Mouse (Mus musculus) hindbrain, postnatal 0 days (tissue): ENCODE data around the gene Bpi. TPM values are rescaled to one million over a fixed set of nuclear protein-coding genes. Genes with fewer than 3 reads are reported as not detected.

Experiments used
- ATAC-seq: fragments of 200-750 bp; cut with Nextera tagmentation; 2 replicates; pipeline ENCODE4 v1.8.0; 2017; ENCODE audit warnings: mild to moderate bottlenecking, moderate TSS enrichment, moderate library complexity
- DNase-seq: peaks from one replicate; pipeline ENCODE4 v3.0.0-alpha.2; 2015; ENCODE audit warnings: low spot score
- H3K27ac ChIP-seq: fragments of 300-500 bp; sonication (generic); 2 replicates; pipeline ENCODE4 v1.5.1; 2014; ENCODE audit warnings: mild to moderate bottlenecking
- H3K27me3 ChIP-seq: fragments of 300-500 bp; sonication (generic); 2 replicates; pipeline ENCODE4 v1.6.1; 2014; ENCODE audit warnings: low read length, mixed read lengths; ENCODE audit not compliant: insufficient read depth
- H3K36me3 ChIP-seq: fragments of 300-500 bp; sonication (generic); 2 replicates; pipeline ENCODE4 v1.6.1; 2014; ENCODE audit warnings: low read length, mixed read lengths; ENCODE audit not compliant: insufficient read depth
- H3K4me1 ChIP-seq: fragments of 300-500 bp; sonication (generic); 2 replicates; pipeline ENCODE4 v1.6.1; 2014; ENCODE audit warnings: antibody characterized with exemption, low read length, mixed read lengths; ENCODE audit not compliant: insufficient read depth
- H3K4me2 ChIP-seq: fragments of 300-500 bp; sonication (generic); 2 replicates; pipeline ENCODE4 v1.6.1; 2014; ENCODE audit warnings: low read depth, mild to moderate bottlenecking, low read length, moderate library complexity, mixed read lengths
- H3K4me3 ChIP-seq: fragments of 300-500 bp; sonication (generic); 2 replicates; pipeline ENCODE4 v1.5.1; 2014; ENCODE audit warnings: low read length
- H3K9ac ChIP-seq: fragments of 300-500 bp; sonication (generic); replicated peaks from 2 replicates; pipeline ENCODE4 v1.6.1; 2014; ENCODE audit warnings: mild to moderate bottlenecking, low read length, moderate library complexity, mixed read lengths
- H3K9me3 ChIP-seq: fragments of 300-500 bp; sonication (generic); 2 replicates; pipeline ENCODE4 v1.6.1; 2016; ENCODE audit warnings: low read length, mixed read lengths
- CTCF ChIP-seq: IDR thresholded peaks from 2 replicates; pipeline ENCODE4 v1.5.1; 2016; ENCODE audit warnings: antibody characterized with exemption, control low read depth, low read depth
- WGBS: fragments of 180-500 bp; shearing (Covaris S2); extraction: QIAGEN DNeasy Blood & Tissue Kit; methylation state at CpG from one replicate; pipeline ENCODE4 v1.1.7; 2014; 5-methylcytosine and 5-hydroxymethylcytosine counted together
- microRNA-seq, 2 experiments: library from miRNA; unstranded; fragments of <30 nt; microRNA quantifications; one replicate each; pipeline ENCODE4; 2016
- polyA plus RNA-seq: library from polyadenylated mRNA; unstranded; fragments of >200 nt; fragmentation: Nextera tagmentation; extraction: Ambion mirVana; gene quantifications from 2 replicates; pipeline ENCODE4 v1.2.1, GENCODE M21; 2015
- total RNA-seq: library from RNA; depleted of rRNA; stranded (reverse); fragments of >200 nt; gene quantifications from 2 replicates; pipeline ENCODE4 v1.2.3, GENCODE M21; 2014; rRNA removed

Gene Bpi
- total and polyA plus RNA-seq, 2 experiments from 2014 or later, result not detected

- H3K27ac ChIP-seq, result no peak overlapping the region
- WGBS, result 10% methylated on average over 5 of the region's 5 CpGs
- no peak overlapping the region for H3K4me2 ChIP-seq
- no peaks in the 10 kb centered on the region for H3K36me3 ChIP-seq
- TF ChIP-seq CTCF, result peak; percentile 79
- no peaks in the 10 kb centered on the region for H3K4me1 ChIP-seq
- H3K27me3 ChIP-seq, result no peaks in the 10 kb centered on the region
- no peaks in the 10 kb centered on the region for H3K9me3 ChIP-seq
- no peak overlapping the region for H3K9ac ChIP-seq
- no peak overlapping the region for H3K4me3 ChIP-seq
- ATAC-seq (peak; percentile 87), DNase-seq (peak; percentile 88)
Measured at GRCm38 (mm10) chr2:158317026-158317425, 59.1 kb downstream of the Bpi start.

- Histone ChIP-seq H3K4me1 (no peaks in the 10 kb centered on the region), H3K9me3 (no peaks in the 10 kb centered on the region), H3K36me3 (no peaks in the 10 kb centered on the region), H3K27ac (no peak overlapping the region), H3K4me3 (no peak overlapping the region), H3K27me3 (no peaks in the 10 kb centered on the region), H3K4me2 (no peak overlapping the region), H3K9ac (no peak overlapping the region)
- WGBS, result 83% methylated on average over 6 of the region's 6 CpGs
- DNase-seq (no peak), ATAC-seq (no peak)
- TF ChIP-seq CTCF, result no peak
Measured at GRCm38 (mm10) chr2:158321596-158321995, 63.7 kb downstream of the Bpi start.

GRCm38 (mm10) chr2:158322845-158323244 is 65.0 kb downstream of the Bpi start:
- DNase-seq, result no peak
- 72% methylated on average over 3 of the region's 3 CpGs for WGBS
- Histone ChIP-seq H3K36me3 (no peaks in the 10 kb centered on the region), H3K9ac (no peak overlapping the region), H3K9me3 (no peaks in the 10 kb centered on the region), H3K27ac (no peak overlapping the region), H3K4me1 (no peaks in the 10 kb centered on the region), H3K4me2 (no peak overlapping the region), H3K4me3 (no peak overlapping the region), H3K27me3 (no peaks in the 10 kb centered on the region)
- no peak for TF ChIP-seq CTCF
- no peak for ATAC-seq

- H3K36me3 ChIP-seq, result no peaks in the 10 kb centered on the region
Measured at GRCm38 (mm10) chr2:158324531-158325190, 66.8 kb downstream of the Bpi start.

GRCm38 (mm10) chr2:158325609-158326008 is 67.7 kb downstream of the Bpi start:
- H3K4me1 ChIP-seq, result no peaks in the 10 kb centered on the region
- DNase-seq (no peak), ATAC-seq (no peak)
- H3K36me3 ChIP-seq, result no peaks in the 10 kb centered on the region
- no peak overlapping the region for H3K27ac ChIP-seq
- WGBS, result 37% methylated on average over 8 of the region's 8 CpGs
- H3K4me3 ChIP-seq, result no peak overlapping the region
- H3K9me3 ChIP-seq, result no peaks in the 10 kb centered on the region
- no peak for TF ChIP-seq CTCF
- no peaks in the 10 kb centered on the region for H3K27me3 ChIP-seq
- no peak overlapping the region for H3K9ac ChIP-seq
- H3K4me2 ChIP-seq, result no peak overlapping the region

More at GRCm38 (mm10) chr2:158324531-158325190, 66.8 kb downstream of the Bpi start:
- peak; percentile 78 for ATAC-seq
- Histone ChIP-seq H3K4me3 (no peak overlapping the region), H3K4me1 (no peaks in the 10 kb centered on the region), H3K27me3 (no peaks in the 10 kb centered on the region), H3K27ac (no peak overlapping the region), H3K9me3 (no peaks in the 10 kb centered on the region), H3K9ac (no peak overlapping the region), H3K4me2 (no peak overlapping the region)
- 57% methylated on average over 10 of the region's 10 CpGs for WGBS
- peak; percentile 80 for DNase-seq
- TF ChIP-seq CTCF, result no peak

Small RNA genes within 50 kb of the gene (microRNA-seq; reads per million reads assigned to microRNA genes)
- 0.18 to 0.36 reads per million in 2 experiments for gene Mir7685

Other genes with a start within 250 kb of the Bpi start
- 18.2 and 19.4 TPM in 2 replicates for gene Tti1, start 229.7 kb upstream of the Bpi start, total RNA-seq
- 9.5 and 10.3 TPM in 2 replicates for gene Tti1, start 229.7 kb upstream of the Bpi start, polyA plus RNA-seq
- gene Rprd1b, start 229.6 kb upstream of the Bpi start, total RNA-seq, result 26.3 and 31.3 TPM in 2 replicates
- 19.8 and 20.4 TPM in 2 replicates for gene Rprd1b, start 229.6 kb upstream of the Bpi start, polyA plus RNA-seq
- gene Tgm2, start 111.7 kb upstream of the Bpi start, total RNA-seq, result 13.6 and 14.4 TPM in 2 replicates
- 6.5 and 7.1 TPM in 2 replicates for gene Tgm2, start 111.7 kb upstream of the Bpi start, polyA plus RNA-seq
- 6.0 and 7.8 TPM in 2 replicates for gene D630003M21Rik, start 28.9 kb upstream of the Bpi start, total RNA-seq
- 1.8 and 2.3 TPM in 2 replicates for gene D630003M21Rik, start 28.9 kb upstream of the Bpi start, polyA plus RNA-seq
- gene Lbp, start 48.4 kb downstream of the Bpi start, total RNA-seq, result 6.0 and 10.4 TPM in 2 replicates
- 10.3 and 13.2 TPM in 2 replicates for gene Lbp, start 48.4 kb downstream of the Bpi start, polyA plus RNA-seq
- 134 and 169 TPM in 2 replicates for gene Snhg11, start 117.5 kb downstream of the Bpi start, total RNA-seq
- gene Snhg11, start 117.5 kb downstream of the Bpi start, polyA plus RNA-seq, result 521 and 663 TPM in 2 replicates
- gene Ralgapb, start 151.8 kb downstream of the Bpi start, total RNA-seq, result 44.9 and 66.1 TPM in 2 replicates
- 16.3 and 17.8 TPM in 2 replicates for gene Ralgapb, start 151.8 kb downstream of the Bpi start, polyA plus RNA-seq
- gene Adig, start 244.5 kb downstream of the Bpi start, total RNA-seq, result not detected in 2 replicates
- gene Adig, start 244.5 kb downstream of the Bpi start, polyA plus RNA-seq, result not detected in 2 replicates